Mouse (Mus musculus) embryonic facial prominence, embryonic 14.5 days (tissue): ENCODE results near the gene Tex50. TPM values are rescaled to one million over a fixed set of nuclear protein-coding genes. Genes with fewer than 3 reads are reported as not detected.

Experiments used
- ATAC-seq: fragments of 200-750 bp; cut with Nextera tagmentation; 2 replicates; pipeline ENCODE4 v1.8.0; 2017; ENCODE audit warnings: low read depth, moderate number of reproducible peaks, moderate TSS enrichment
- DNase-seq: peaks from one replicate; pipeline ENCODE4 v3.0.0-alpha.2; 2015; ENCODE audit warnings: low spot score
- H3K27ac ChIP-seq: fragments of 300-500 bp; sonication (generic); replicated peaks from 2 replicates; pipeline ENCODE4 v1.5.1; 2014; ENCODE audit warnings: low read depth, mild to moderate bottlenecking, low read length, moderate library complexity
- H3K27me3 ChIP-seq: fragments of 300-500 bp; sonication (generic); replicated peaks from 2 replicates; pipeline ENCODE4 v1.6.1; 2014; ENCODE audit warnings: low read length; ENCODE audit not compliant: control insufficient read depth, insufficient read depth
- H3K36me3 ChIP-seq: fragments of 300-500 bp; sonication (generic); 2 replicates; pipeline ENCODE4 v1.6.1; 2014; ENCODE audit warnings: low read length, mixed read lengths; ENCODE audit not compliant: control insufficient read depth, insufficient read depth
- H3K4me1 ChIP-seq: fragments of 300-500 bp; sonication (generic); 2 replicates; pipeline ENCODE4 v1.6.1; 2014; ENCODE audit warnings: antibody characterized with exemption, low read length; ENCODE audit not compliant: control insufficient read depth, insufficient read depth
- H3K4me2 ChIP-seq: fragments of 300-500 bp; sonication (generic); 2 replicates; pipeline ENCODE4 v1.6.1; 2014; ENCODE audit warnings: low read depth, mild to moderate bottlenecking, low read length, moderate library complexity, mixed read lengths
- H3K4me3 ChIP-seq: fragments of 300-500 bp; sonication (generic); 2 replicates; pipeline ENCODE4 v1.5.1; 2014; ENCODE audit warnings: low read depth, mild to moderate bottlenecking, low read length
- H3K9ac ChIP-seq: fragments of 300-500 bp; sonication (generic); 2 replicates; pipeline ENCODE4 v1.6.1; 2014; ENCODE audit warnings: low read depth, mild to moderate bottlenecking, low read length, moderate library complexity, mixed read lengths
- H3K9me3 ChIP-seq: fragments of 300-500 bp; sonication (generic); 2 replicates; pipeline ENCODE4 v1.6.1; 2016; ENCODE audit warnings: low read length; ENCODE audit not compliant: control insufficient read depth
- WGBS: fragments of 180-500 bp; shearing (Covaris S2); extraction: QIAGEN DNeasy Blood & Tissue Kit; methylation state at CpG from one replicate; pipeline ENCODE4 v1.1.7; 2014; 5-methylcytosine and 5-hydroxymethylcytosine counted together
- polyA plus RNA-seq: library from polyadenylated mRNA; unstranded; fragments of >200 nt; fragmentation: Nextera tagmentation; extraction: Ambion mirVana; gene quantifications from 2 replicates; pipeline ENCODE4 v1.2.1, GENCODE M21; 2014

Tex50 gene
- polyA plus RNA-seq, 1 experiment from 2014 or later: not detected

DNA sequence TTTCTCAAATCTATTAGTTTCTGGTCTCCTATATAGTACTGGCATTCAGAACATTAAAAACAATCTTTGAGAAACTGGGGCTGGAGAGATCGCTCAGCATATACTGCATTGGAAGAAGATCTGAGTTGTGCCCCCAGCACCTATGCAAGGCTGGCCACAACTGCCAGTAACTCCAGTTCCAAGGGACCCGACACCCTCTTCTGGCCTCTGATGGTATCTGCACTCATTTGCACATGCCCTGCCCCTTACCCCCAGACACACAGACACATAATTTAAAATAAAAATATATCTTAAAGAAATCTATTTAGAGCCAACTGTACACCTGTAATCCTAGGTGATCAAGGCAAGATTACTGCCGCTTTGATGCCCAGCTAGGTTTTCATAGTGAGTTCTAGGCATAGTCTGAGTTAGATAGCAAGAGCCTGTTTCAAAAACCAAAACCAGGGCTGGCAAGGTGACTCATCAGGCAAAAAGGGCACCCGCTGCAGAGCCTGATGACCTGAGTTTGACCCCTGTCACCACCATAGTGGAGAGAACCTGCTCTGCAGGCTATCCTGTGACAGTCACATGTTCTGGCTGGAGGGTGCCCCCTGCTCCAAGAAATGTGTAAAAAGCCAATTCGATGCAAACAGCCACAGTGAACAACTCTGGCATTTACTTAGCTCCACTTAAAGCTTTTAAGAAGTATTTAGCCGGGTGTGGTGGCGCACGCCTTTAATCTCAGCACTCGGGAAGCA is 18.9 kb downstream of the Tex50 start:
- Histone ChIP-seq H3K27me3 (no peaks in the 10 kb centered on the region), H3K9ac (no peak overlapping the region), H3K36me3 (no peaks in the 10 kb centered on the region), H3K9me3 (no peaks in the 10 kb centered on the region), H3K27ac (no peak overlapping the region), H3K4me2 (no peak overlapping the region), H3K4me3 (no peak overlapping the region), H3K4me1 (no peaks in the 10 kb centered on the region)
- 81% methylated on average over 9 of the region's 9 CpGs for WGBS
- DNase-seq (peak; percentile 5), ATAC-seq (no peak)

- H3K27ac ChIP-seq: no peak overlapping the region
- ATAC-seq: no peak
- H3K4me1 ChIP-seq: no peaks in the 10 kb centered on the region
- H3K9ac ChIP-seq: no peak overlapping the region
- no peaks in the 10 kb centered on the region for H3K27me3 ChIP-seq
- 91% methylated on average over 2 of the region's 2 CpGs for whole genome bisulfite sequencing
- no peaks in the 10 kb centered on the region for H3K9me3 ChIP-seq
- H3K4me2 ChIP-seq: no peak overlapping the region
- DNase-seq: no peak
- H3K36me3 ChIP-seq: no peaks in the 10 kb centered on the region
- no peak overlapping the region for H3K4me3 ChIP-seq
These were observed 19.6 kb downstream of the Tex50 start for GRCm38 (mm10) chr1:161139496-161139895.

- Histone ChIP-seq H3K9me3 (no peaks in the 10 kb centered on the region), H3K36me3 (peaks cover 9% of the 10 kb centered on the region; the same call in 1 of the 2 replicates), H3K9ac (peak within 1 kb of the TSS; percentile 78), H3K4me3 (peak within 1 kb of the TSS; percentile 77), H3K4me1 (0 out of 2 replicates have a peak, but pooled peaks cover 6% of the 10 kb centered on the region), H3K4me2 (peak within 1 kb of the TSS; percentile 74), H3K27me3 (no peaks in the 10 kb centered on the region), H3K27ac (peak within 1 kb of the TSS; percentile 83)
- DNase-seq (peak; percentile 96), ATAC-seq (peak; percentile 98)
- 1% methylated on average over 40 of the region's 41 CpGs for WGBS
These were observed 28.1 kb downstream of the Tex50 start, which contains the start of gene Klhl20 for GRCm38 (mm10) chr1:161130726-161131664. Gene Klhl20, minus strand, starts transcription at chr1:161131511.

- Histone ChIP-seq H3K4me1 (0 out of 2 replicates have a peak, but pooled peaks cover 6% of the 10 kb centered on the region), H3K9ac (no peak overlapping the region), H3K27ac (no peak overlapping the region), H3K4me2 (no peak overlapping the region), H3K27me3 (no peaks in the 10 kb centered on the region), H3K36me3 (peaks cover 9% of the 10 kb centered on the region; the same call in 1 of the 2 replicates), H3K4me3 (no peak overlapping the region), H3K9me3 (no peaks in the 10 kb centered on the region)
- ATAC-seq (no peak), DNase-seq (no peak)
- WGBS: 83% methylated on average over 1 of the region's 1 CpGs
These were observed 32.7 kb downstream of the Tex50 start for GRCm38 (mm10) chr1:161126461-161126860.

DNA sequence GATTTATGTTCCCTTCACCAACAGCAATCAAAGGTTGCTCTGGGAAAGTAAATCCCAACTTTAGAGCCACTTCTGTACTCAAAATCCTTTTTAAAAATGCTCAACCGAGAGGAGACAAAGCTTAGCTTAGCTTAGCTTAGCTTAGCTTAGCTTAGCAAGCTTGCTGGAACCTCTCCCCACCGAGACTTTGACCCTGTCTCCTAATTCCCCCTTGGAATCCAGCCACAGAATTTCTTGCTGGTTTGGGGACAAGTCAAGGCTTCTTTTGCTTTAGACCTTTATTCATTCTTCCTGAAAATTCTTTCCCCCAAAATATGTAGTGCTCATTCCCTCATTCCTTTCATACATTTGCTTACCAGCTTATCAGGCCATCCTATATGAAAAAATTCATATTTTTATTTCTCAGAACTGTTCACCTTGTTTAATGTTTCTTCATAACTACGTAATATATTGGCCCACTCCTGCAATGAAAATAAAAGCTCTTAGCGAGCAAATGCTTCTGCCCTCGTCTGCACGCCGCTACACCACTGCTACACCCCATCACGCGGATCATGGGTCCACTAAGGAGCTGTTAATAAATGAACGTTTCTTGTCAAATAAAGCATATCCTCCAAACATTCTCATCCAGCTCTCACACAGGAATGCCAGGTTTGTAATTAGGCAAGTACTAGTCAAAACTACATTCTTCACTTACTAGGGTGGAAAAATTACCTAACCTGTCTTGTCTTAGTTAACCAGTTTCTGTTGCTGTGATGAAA is 36.3 kb downstream of the Tex50 start:
- H3K4me3 ChIP-seq: no peak overlapping the region
- no peaks in the 10 kb centered on the region for H3K9me3 ChIP-seq
- no peak for DNase-seq
- ATAC-seq: no peak
- no peaks in the 10 kb centered on the region for H3K27me3 ChIP-seq
- H3K27ac ChIP-seq: no peak overlapping the region
- no peak overlapping the region for H3K9ac ChIP-seq
- 90% methylated on average over 10 of the region's 10 CpGs for WGBS
- no peak overlapping the region for H3K4me2 ChIP-seq
- H3K4me1 ChIP-seq: no peaks in the 10 kb centered on the region
- H3K36me3 ChIP-seq: peaks cover 10% of the 10 kb centered on the region; the same call in 1 of the 2 replicates

GRCm38 (mm10) chr1:161114591-161114990 is 44.5 kb downstream of the Tex50 start:
- H3K36me3 ChIP-seq: peaks cover 2% of the 10 kb centered on the region
- H3K9me3 ChIP-seq: no peaks in the 10 kb centered on the region
- H3K4me2 ChIP-seq: no peak overlapping the region
- no peaks in the 10 kb centered on the region for H3K4me1 ChIP-seq
- H3K9ac ChIP-seq: no peak overlapping the region
- ATAC-seq (no peak), DNase-seq (no peak)
- no peak overlapping the region for H3K27ac ChIP-seq
- H3K4me3 ChIP-seq: no peak overlapping the region
- no peaks in the 10 kb centered on the region for H3K27me3 ChIP-seq

DNA sequence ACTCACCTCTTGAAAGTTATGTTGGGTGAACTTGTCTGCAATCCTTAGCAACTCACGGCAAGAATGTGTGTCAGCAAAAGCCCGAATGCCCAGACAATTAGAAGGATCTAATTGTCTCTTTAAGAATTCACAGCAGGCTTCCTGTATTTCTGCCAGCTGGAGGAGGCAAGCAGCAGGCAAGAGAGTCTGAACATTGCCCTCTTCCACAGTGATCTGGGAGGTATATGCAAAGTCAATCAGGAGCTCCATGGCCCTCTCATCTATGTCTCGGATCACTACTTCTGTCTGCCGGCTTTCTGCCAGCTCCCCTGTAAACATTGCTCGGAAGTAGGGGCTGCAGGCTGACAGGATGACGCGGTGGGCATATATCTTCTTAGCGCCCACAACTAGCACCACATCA is 49.9 kb downstream of the Tex50 start:
- 94% methylated on average over 8 of the region's 8 CpGs for WGBS
- H3K4me3 ChIP-seq: no peak overlapping the region

More for the DNA sequence above, 49.9 kb downstream of the Tex50 start:
- Histone ChIP-seq H3K27ac (no peak overlapping the region), H3K4me2 (no peak overlapping the region), H3K9ac (no peak overlapping the region), H3K36me3 (peaks cover 31% of the 10 kb centered on the region), H3K4me1 (no peaks in the 10 kb centered on the region), H3K27me3 (no peaks in the 10 kb centered on the region), H3K9me3 (no peaks in the 10 kb centered on the region)
- DNase-seq (no peak), ATAC-seq (no peak)
